Mouse (Mus musculus) neural tube, embryonic 14.5 days (tissue): ENCODE results near the gene Tfec. TPM values are rescaled to one million over a fixed set of nuclear protein-coding genes. Genes with fewer than 3 reads are reported as not detected.

Experiments
- ATAC-seq: fragments of 200-750 bp; cut with Nextera tagmentation; 2 replicates; pipeline ENCODE4 v1.8.0; 2017; ENCODE audit warnings: low read depth, mild to moderate bottlenecking, moderate TSS enrichment, moderate library complexity
- H3K27ac ChIP-seq: fragments of 300-500 bp; sonication (generic); 2 replicates; pipeline ENCODE4 v1.5.1; 2014; ENCODE audit warnings: low read depth, mild to moderate bottlenecking, control low read depth, low read length, moderate library complexity, mixed read lengths
- H3K27me3 ChIP-seq: fragments of 300-500 bp; sonication (generic); 2 replicates; pipeline ENCODE4 v1.6.1; 2014; ENCODE audit warnings: low read length; ENCODE audit not compliant: control insufficient read depth, insufficient read depth
- H3K36me3 ChIP-seq: fragments of 300-500 bp; sonication (generic); 2 replicates; pipeline ENCODE4 v1.6.1; 2014; ENCODE audit warnings: low read length, mixed read lengths; ENCODE audit not compliant: control insufficient read depth, insufficient read depth
- H3K4me1 ChIP-seq: fragments of 300-500 bp; sonication (generic); 2 replicates; pipeline ENCODE4 v1.6.1; 2014; ENCODE audit warnings: low read length; ENCODE audit not compliant: control insufficient read depth, insufficient read depth
- H3K4me2 ChIP-seq: fragments of 300-500 bp; sonication (generic); 2 replicates; pipeline ENCODE4 v1.6.1; 2014; ENCODE audit warnings: mild to moderate bottlenecking, low read depth, low read length, control low read depth
- H3K4me3 ChIP-seq: fragments of 300-500 bp; sonication (generic); 2 replicates; pipeline ENCODE4 v1.5.1; 2014; ENCODE audit warnings: low read depth, low read length, control low read depth, mixed read lengths
- H3K9ac ChIP-seq: fragments of 300-500 bp; sonication (generic); replicated peaks from 2 replicates; pipeline ENCODE4 v1.6.1; 2014; ENCODE audit warnings: low read depth, mild to moderate bottlenecking, control low read depth, low read length, mixed read lengths
- H3K9me3 ChIP-seq: fragments of 300-500 bp; sonication (generic); 2 replicates; pipeline ENCODE4 v1.6.1; 2016; ENCODE audit warnings: low read length; ENCODE audit not compliant: control insufficient read depth
- WGBS: fragments of 180-500 bp; shearing (Covaris S2); extraction: QIAGEN DNeasy Blood & Tissue Kit; methylation state at CpG from one replicate; pipeline ENCODE4 v1.1.7; 2014; 5-methylcytosine and 5-hydroxymethylcytosine counted together
- polyA plus RNA-seq: library from polyadenylated mRNA; unstranded; fragments of >200 nt; fragmentation: Nextera tagmentation; extraction: Ambion mirVana; gene quantifications from 2 replicates; pipeline ENCODE4 v1.2.1, GENCODE M21; 2014

Gene Tfec
- polyA plus RNA-seq, 1 experiment from 2014 or later, result 0.29 TPM

GRCm38 (mm10) chr6:16821985-16822384 lies 76.3 kb downstream of the Tfec start:
- Histone ChIP-seq H3K4me3 (no peak overlapping the region), H3K27me3 (no peaks in the 10 kb centered on the region), H3K36me3 (no peaks in the 10 kb centered on the region), H3K9me3 (no peaks in the 10 kb centered on the region), H3K4me1 (no peaks in the 10 kb centered on the region), H3K4me2 (no peak overlapping the region), H3K27ac (no peak overlapping the region), H3K9ac (no peak overlapping the region)
- no peak for ATAC-seq
- 72% methylated on average over 1 of the region's 1 CpGs for WGBS

DNA sequence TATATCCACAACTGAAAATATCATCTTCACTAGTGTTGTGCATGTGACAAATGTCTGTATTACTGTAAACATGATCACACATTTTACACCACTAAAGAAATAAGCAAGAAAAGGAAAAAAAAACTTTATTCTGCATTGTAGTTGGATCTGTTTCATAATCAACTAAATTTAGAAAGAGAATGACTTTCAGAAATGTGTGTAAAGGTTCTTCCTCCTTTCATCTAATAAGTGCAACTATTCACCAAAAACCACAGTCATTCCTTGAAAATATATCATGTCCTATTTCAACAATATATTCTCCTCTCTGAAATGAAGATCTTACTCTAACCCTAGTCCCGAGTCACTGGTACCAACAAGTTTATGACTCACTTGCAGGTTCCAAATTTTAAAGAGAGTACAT lies 91.9 kb downstream of the Tfec start:
- Histone ChIP-seq H3K9ac (no peak overlapping the region), H3K4me2 (no peak overlapping the region), H3K9me3 (no peaks in the 10 kb centered on the region), H3K36me3 (no peaks in the 10 kb centered on the region), H3K27me3 (no peaks in the 10 kb centered on the region), H3K4me1 (no peaks in the 10 kb centered on the region), H3K4me3 (no peak overlapping the region), H3K27ac (no peak overlapping the region)
- ATAC-seq, result no peak
- WGBS, result 88% methylated on average over 1 of the region's 1 CpGs

DNA sequence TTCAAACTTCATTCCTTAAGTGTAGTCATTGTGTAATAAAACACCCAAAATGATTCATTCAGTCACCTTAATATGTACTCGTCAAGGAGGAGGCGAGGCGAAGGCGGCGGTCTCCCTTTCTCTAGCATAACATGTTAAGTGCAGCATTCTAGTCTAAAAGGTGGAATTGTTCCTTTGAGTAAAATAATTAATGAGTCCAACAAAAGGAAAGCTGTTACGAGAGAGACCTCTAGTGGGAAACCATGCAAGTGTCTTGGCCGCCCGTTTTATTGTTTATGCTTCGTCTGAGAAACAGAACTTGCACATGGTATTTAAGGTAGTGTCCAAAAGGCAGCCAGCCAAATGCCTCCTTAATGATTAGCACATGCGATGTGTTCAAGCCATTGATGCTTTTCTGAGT lies 100.6 kb downstream of the Tfec start:
- Histone ChIP-seq H3K4me3 (no peak overlapping the region), H3K27ac (no peak overlapping the region), H3K9ac (no peak overlapping the region), H3K4me1 (no peaks in the 10 kb centered on the region), H3K27me3 (no peaks in the 10 kb centered on the region), H3K4me2 (no peak overlapping the region), H3K9me3 (no peaks in the 10 kb centered on the region), H3K36me3 (no peaks in the 10 kb centered on the region)
- peak; percentile 60; the same call in 1 of the 2 replicates for ATAC-seq
- WGBS, result 18% methylated on average over 10 of the region's 10 CpGs

DNA sequence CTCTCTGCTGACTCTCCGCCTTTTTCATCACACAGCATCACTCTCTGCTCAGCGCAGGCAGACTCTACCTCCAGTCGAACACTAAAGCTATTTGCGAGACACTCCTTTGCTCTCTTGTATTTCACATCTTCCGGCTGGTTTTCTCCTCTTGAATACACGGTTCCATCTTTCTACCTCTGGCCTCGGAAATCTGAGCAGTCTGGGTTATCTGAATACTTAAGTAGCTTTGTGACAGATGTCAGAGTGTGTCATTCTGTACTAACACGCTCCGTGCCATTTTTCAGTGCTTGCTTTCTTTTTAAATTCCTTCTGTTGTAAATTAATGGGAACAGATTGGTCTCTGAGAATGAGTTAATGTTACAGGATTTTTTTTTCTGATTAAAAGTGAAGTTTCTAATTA lies 101.3 kb downstream of the Tfec start:
- Histone ChIP-seq H3K4me2 (no peak overlapping the region), H3K9me3 (no peaks in the 10 kb centered on the region), H3K27me3 (no peaks in the 10 kb centered on the region), H3K4me1 (no peaks in the 10 kb centered on the region), H3K9ac (no peak overlapping the region), H3K4me3 (no peak overlapping the region), H3K27ac (no peak overlapping the region), H3K36me3 (no peaks in the 10 kb centered on the region)
- ATAC-seq, result no peak
- 65% methylated on average over 9 of the region's 9 CpGs for WGBS

- Histone ChIP-seq H3K36me3 (no peaks in the 10 kb centered on the region), H3K4me3 (no peak overlapping the region), H3K9me3 (no peaks in the 10 kb centered on the region), H3K27me3 (no peaks in the 10 kb centered on the region), H3K4me2 (no peak overlapping the region), H3K4me1 (no peaks in the 10 kb centered on the region), H3K9ac (no peak overlapping the region), H3K27ac (no peak overlapping the region)
- WGBS, result 76% methylated on average over 7 of the region's 7 CpGs
- no peak for ATAC-seq
These were observed 104.2 kb downstream of the Tfec start for GRCm38 (mm10) chr6:16794036-16794435.

DNA sequence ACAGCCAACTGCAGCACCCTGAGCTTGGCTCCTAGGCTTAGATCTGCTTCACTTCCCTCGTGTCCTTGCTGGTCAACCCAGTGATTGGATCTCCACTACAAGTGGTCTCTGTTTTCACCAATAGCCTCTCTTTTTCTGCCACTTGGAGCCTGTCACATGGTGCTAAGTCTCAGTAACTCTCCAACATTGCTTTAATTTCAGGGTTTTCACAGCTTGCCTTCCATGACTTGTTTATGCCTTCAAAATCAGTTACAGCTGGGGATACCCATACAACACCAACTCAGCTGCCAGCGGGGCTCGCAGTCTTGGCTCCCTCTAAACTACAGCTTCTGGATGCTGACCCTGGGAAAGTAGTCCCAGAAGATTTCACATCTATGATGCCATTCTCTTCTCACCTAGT lies 113.1 kb downstream of the Tfec start:
- no peaks in the 10 kb centered on the region for H3K9me3 ChIP-seq
- no peaks in the 10 kb centered on the region for H3K36me3 ChIP-seq
- no peaks in the 10 kb centered on the region for H3K4me1 ChIP-seq
- no peak overlapping the region for H3K27ac ChIP-seq
- no peak overlapping the region for H3K4me2 ChIP-seq
- ATAC-seq, result no peak
- H3K4me3 ChIP-seq, result no peak overlapping the region
- 84% methylated on average over 3 of the region's 3 CpGs for WGBS
- H3K27me3 ChIP-seq, result no peaks in the 10 kb centered on the region
- H3K9ac ChIP-seq, result no peak overlapping the region

Other genes starting within 250 kb of the Tfec start
- 85.2 and 87.0 TPM in 2 replicates for gene Tes, start 166.7 kb upstream of the Tfec start, polyA plus RNA-seq